Mouse (Mus musculus) spleen, postnatal 4 days (tissue): ENCODE data around the gene Rnf150.

Experiments
- DNase-seq, 2 experiments: peaks; one replicate each; pipeline ENCODE4 v3.0.0; 2022; ENCODE audit warnings: low spot score in 2 of 2

Gene Rnf150

GRCm38 (mm10) chr8:82889062-82889720, 26.0 kb downstream of the Rnf150 start:
- no peak for DNase-seq

DNA sequence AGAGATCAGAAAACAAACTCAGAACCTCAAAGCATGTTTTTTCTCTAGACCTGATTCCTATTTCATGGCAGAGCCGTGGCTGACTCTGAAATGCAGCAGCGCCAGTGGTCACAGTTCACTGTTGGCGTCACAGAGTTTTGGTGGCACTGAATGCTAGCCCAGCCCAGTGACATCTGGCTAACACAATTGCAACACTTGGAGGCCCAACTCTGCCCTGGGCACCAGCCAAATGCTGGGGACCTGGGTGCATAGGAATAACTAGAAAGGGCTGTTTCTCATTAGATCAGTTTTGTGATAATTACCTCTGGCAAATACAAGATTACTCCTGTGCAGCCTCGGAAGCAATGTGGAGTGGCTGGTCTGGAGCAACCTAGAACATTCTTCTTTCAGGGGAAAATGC, 31.9 kb downstream of the Rnf150 start:
- DNase-seq = no peak

- DNase-seq = no peak
Observed at GRCm38 (mm10) chr8:82896796-82897195, 33.6 kb downstream of the Rnf150 start.

- DNase-seq = no peak
Observed at GRCm38 (mm10) chr8:82897628-82898458, 34.7 kb downstream of the Rnf150 start.

- DNase-seq = no peak
Observed at GRCm38 (mm10) chr8:82898459-82898841, 35.3 kb downstream of the Rnf150 start.

DNA sequence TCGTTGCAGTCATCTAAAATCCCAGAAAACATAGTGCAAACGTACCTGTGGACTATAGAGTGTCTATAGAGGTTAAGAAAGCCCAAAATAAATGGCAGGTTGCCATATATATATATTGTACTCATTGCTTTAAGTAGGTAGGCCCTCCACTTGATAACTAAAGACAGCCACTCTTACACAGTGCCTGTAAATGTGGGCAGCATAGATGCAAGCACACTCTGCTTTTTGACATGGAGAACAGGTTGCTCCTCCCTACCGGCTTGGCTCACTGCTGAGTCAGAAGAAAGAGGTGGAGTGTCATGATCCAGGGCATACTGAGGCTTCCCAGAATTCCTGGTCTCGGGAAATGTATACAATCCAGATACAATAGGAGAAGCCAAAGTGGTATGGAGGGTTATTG, 37.8 kb downstream of the Rnf150 start:
- DNase-seq = no peak

DNA sequence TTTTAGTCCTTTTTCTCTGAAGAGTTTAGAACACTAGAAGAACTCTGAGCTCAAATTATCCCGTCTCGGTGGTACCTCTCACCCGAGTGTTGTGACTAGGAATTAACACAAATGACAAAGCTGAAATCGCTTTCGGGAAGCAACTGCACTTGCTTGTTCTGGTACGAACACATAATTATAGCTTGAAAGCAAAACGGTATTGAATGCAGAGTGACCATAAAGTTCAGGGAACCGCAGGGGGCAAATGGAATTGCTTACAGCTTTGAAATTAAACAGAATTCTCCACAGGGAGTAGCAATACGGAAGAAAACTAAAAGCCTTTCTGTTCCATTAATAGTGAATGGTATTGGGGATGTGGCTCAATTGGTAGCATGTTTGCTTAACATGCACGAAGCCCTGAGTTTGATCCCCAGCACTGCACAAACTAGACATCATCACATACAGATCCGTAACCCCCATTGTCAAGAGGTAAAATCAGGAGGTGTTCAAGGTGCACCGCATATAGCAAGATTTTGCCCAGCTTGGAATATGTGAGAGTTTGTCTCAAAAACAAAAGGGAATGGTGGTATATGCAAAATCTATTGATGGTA, 38.5 kb downstream of the Rnf150 start:
- no peak for DNase-seq

DNA sequence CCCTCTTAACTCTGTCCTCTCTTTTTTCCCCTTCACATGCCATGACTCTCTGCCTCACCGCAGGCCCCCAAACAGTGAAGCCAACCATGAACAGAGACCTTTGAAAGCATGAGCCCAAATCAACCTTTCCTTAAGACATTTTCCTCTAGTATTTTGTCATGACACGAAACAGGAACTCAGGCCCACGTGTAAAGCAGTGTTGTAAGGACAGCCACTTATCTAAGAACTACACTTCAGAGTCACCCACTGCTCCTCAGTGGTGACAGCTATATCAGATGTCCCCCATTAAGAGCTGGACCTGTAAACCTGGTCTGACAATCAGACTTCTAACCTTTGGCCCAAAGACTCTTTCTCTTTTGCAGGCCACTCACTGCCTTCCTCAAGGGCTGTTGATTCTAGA, 40.3 kb downstream of the Rnf150 start:
- DNase-seq = no peak

- DNase-seq = no peak
Observed at GRCm38 (mm10) chr8:82907271-82907670, 44.1 kb downstream of the Rnf150 start.

- DNase-seq = no peak
Observed at GRCm38 (mm10) chr8:82911436-82911835, 48.3 kb downstream of the Rnf150 start.

DNA sequence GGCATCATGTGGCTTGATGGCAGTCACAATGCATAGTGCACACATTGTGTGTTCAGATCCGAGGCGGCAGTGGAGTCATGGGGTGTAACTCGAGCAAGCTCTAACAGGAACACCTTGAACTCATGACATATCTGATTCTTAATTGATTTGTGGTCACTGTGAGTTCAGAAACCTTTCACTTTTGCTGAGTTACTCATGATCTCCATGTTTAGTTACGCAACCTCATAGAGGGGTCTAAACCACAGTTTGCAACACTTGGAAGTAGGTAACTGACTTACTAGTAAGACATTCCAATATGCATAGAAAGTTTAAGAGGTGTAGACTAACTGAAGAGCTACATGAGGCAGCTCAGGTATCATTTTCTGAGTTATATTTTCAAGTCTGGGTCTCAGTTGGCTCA, 49.1 kb downstream of the Rnf150 start:
- no peak for DNase-seq

DNA sequence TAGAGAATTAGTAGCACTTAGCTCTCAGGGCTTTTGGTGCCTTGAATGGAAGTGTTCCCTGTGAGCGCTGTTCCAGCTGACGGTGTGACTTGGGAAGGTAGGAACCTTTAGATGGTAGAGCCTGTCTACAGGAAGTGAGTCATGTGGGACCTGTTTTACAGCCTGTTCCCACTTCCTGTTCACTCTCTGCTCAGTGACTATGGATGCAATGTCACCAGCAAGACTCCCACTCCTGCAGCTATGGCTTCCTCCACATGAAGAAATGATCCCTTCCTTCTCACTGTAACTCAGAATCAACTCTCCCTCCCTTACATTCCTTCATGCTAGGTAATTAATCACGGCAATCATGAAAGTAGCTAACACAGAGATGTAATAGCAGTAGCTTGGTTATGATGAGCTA, 51.4 kb downstream of the Rnf150 start:
- DNase-seq = no peak

- no peak for DNase-seq
Observed at GRCm38 (mm10) chr8:82916851-82917539, 53.8 kb downstream of the Rnf150 start.

DNA sequence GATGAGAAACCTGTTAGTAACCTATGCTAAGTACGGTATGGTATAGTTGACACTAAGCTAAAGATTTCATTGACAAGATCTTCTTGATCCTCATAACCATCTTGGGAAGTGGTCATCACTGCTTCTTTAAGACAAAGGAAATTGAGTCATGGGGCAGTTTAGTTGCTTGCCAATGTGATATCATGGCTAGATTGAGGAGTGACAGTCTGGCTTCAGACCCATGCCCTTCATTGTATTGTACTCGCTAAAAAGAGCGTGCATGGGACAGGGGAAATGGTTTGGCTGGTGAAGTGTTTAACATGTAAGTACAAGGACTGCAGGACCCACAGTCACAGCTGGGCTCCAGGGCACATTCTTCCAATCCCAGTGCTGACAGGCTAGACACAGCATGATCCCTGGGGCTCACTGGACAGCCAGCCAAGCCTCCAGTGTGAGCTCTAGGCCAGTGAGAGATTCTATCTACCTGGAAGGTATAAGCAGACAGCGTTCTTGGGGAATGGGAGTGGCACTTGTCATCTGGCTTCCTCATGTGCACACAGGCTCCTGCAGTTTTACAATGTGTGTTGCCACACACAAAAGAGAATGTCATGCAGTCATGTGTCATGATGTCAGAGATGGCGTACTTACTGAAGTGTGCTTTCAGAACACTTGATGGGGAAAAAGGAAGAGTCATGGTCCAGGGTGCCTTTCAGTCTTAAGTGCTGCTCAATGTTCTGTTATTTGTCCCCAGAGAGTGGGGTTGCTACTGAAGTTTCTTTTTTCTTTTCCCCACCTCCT, 54.6 kb downstream of the Rnf150 start:
- DNase-seq = no peak

DNA sequence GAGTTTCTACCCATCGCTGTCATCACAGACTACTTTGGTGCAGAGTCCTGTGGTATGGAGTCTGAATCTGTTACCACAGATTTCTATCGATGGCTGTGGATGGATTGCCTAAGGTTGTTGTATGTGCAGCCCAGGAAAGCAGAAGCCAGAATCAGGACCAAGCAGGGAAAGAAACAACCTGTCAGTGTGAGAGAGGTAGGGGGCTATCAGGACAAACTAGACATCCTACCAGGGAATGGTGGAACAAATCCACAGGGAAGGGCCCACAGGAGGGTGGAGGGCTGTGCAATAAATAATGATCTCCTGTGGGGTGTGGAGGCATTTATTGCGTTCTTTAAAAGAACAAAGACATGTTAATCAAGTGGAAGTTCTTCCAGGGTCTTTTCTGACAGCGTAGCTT, 56.5 kb downstream of the Rnf150 start:
- DNase-seq = no peak

GRCm38 (mm10) chr8:82920124-82920523, 57.0 kb downstream of the Rnf150 start:
- DNase-seq = no peak

- DNase-seq = no peak
Observed at GRCm38 (mm10) chr8:82925286-82925685, 62.1 kb downstream of the Rnf150 start.

DNA sequence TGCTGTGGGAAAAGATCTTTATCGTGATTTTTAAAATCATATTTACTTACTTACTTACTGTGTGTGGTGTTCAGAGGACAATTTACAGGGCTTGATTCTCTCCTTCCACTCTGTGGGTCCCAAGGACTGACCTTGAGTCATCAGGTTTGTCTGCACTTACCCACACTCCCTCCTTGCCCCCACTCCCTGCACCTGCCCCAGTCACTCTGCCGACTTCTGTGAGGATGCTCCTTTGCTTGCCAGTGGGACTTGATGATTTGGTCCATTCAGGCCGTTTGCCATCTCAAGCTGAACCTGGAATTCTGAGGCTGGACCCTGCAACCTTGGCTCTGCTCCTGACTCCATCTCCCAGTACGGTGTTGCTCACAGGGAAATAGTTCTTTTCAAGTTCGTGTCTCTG, 63.4 kb downstream of the Rnf150 start:
- no peak for DNase-seq

DNA sequence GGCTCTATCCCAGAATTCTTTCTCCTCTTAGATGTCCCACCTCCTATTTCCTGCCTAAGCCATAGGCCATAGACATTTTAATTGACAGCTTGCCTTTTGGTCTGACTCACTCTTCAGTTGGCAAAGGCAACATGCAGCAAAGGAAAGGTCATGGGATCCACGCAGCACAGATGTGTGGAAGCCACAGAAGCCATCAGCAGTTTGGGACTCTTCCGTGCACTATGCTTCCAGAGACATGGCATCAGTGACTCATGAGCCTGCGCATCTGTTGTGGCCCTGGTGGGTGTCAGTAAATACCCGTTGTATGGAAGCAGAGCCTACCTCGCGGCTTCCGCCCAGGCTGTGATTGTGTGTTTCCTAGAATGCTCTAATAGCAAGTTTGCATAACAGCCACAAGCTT, 68.4 kb downstream of the Rnf150 start:
- DNase-seq = no peak

- no peak for DNase-seq
Observed at GRCm38 (mm10) chr8:82936162-82936561, 73.0 kb downstream of the Rnf150 start.

GRCm38 (mm10) chr8:82936866-82937265, 73.7 kb downstream of the Rnf150 start:
- DNase-seq = no peak

DNA sequence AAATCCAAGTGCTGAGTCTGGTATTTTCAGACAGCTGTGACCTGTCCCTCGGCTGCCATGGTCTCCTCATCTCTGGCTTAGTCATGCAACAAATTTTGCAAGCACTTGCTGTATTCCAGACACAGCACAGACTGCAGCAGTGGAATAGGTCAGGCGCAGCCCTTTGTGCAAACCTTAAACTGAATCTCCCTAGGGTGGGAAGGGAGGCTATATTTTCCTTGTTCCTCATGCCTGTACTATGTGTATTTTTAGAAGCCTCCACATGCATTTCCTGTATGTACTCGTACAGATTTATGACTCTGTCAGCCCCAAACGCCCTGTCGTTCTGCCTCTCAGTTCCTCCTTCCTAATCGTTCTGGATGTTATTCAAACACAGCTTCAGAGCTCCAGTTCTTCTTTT, 76.8 kb downstream of the Rnf150 start:
- no peak for DNase-seq
